Mouse (Mus musculus) lung, postnatal 0 days (tissue): ENCODE measurements at regions not wholly inside any gene's neighbourhood (a gene's known extent, or its start where the extent isn't known, plus 50 kb on each side); places are given as distances from the start of the nearest gene placed in this dataset.

Source experiments
- CTCF ChIP-seq: IDR thresholded peaks from 2 replicates; pipeline ENCODE4 v1.5.1; 2016; ENCODE audit warnings: antibody characterized with exemption, mild to moderate bottlenecking
- EP300 ChIP-seq: IDR thresholded peaks from 2 replicates; pipeline ENCODE4 v1.6.1; 2016; ENCODE audit warnings: antibody characterized with exemption, mild to moderate bottlenecking, control low read depth

- TF ChIP-seq CTCF (no peak), EP300 (no peak)
Measured at GRCm38 (mm10) chr7:95640683-95641082, 530.4 kb upstream of the Tenm4 start.
